Mouse (Mus musculus) cerebellum, adult 2 months (tissue): Measurements from ENCODE around the gene Ece1.

Experiments used
- CTCF ChIP-seq: fragments of 200-500 bp; IDR thresholded peaks from 2 replicates; pipeline ENCODE4 v1.5.1; 2011; ENCODE audit warnings: low read depth, mild to moderate bottlenecking, control low read depth, low read length, moderate library complexity, borderline replicate concordance; ENCODE audit not compliant: insufficient read depth
- POLR2A ChIP-seq: fragments of 200-500 bp; IDR thresholded peaks from 2 replicates; pipeline ENCODE4 v1.6.1; 2011; ENCODE audit warnings: low read length, control low read depth, borderline replicate concordance; ENCODE audit not compliant: insufficient read depth

- no peak for TF ChIP-seq POLR2A
- no peak for TF ChIP-seq CTCF
Observed at GRCm38 (mm10) chr4:137831598-137831997, 30.4 kb upstream of the Ece1 start.
